In genomic region chr19:4057962-4058361, GRCm38 (mm10) we compare ENCODE assay signal across 28 mouse cellular contexts. TPM values are rescaled to one million over a fixed set of nuclear protein-coding genes. Genes with fewer than 3 reads are reported as not detected.
A peak's percentile ranks its signal among the peaks of the same experiment; 100 is the strongest.
DNase-seq lines count a peak whose midpoint lies in the region; ATAC-seq and TF ChIP-seq lines count a peak whose summit lies in the region.
"Had no signal": no experiment of that assay in that cellular context is flagged by ENCODE, and none has a peak within 500 bp of the region (broad histone marks: within the 10 kb centered on the region; RNA-seq: fewer than 3 reads in every experiment).

No protein-coding gene starts in this region.

- no peak for TF ChIP-seq CTCF in intestine, postnatal 0 days (IDR thresholded peaks at IDR 0.05; ENCODE audit: low read depth)

- no peak overlapping the region for H3K9ac ChIP-seq in intestine, postnatal 0 days (ENCODE audit: low read depth, low read length)
- no peak overlapping the region for H3K9ac ChIP-seq in intestine, embryonic 15.5 days
- 0 out of 2 replicates have a peak overlapping the region, but pooled peaks have one; percentile 1 for H3K9ac ChIP-seq in liver, embryonic 15.5 days
- H3K9ac ChIP-seq: embryonic facial prominence, embryonic 15.5 days; heart, embryonic 12.5 days; hindbrain, embryonic 13.5 days had no signal

- ATAC-seq in intestine, postnatal 0 days = no peak
- no peak for ATAC-seq in intestine, embryonic 15.5 days
- no peak for ATAC-seq in liver, embryonic 15.5 days (ENCODE audit: insufficient read depth)
- ATAC-seq in granulocyte monocyte progenitor cell, adult 5-6 weeks (replicated peaks; ENCODE audit: poor library complexity, severe bottlenecking) = no peak
- ATAC-seq: forebrain, embryonic 14.5 days; hindbrain, postnatal 0 days had no signal

- H3K4me2 ChIP-seq in intestine, postnatal 0 days (replicated peaks; ENCODE audit: low read depth) = peak overlapping the region; percentile 44; the same call in 1 of the 2 replicates
- H3K4me2 ChIP-seq in intestine, embryonic 15.5 days (replicated peaks) = no peak overlapping the region
- peak overlapping the region; percentile 75 for H3K4me2 ChIP-seq in liver, embryonic 15.5 days
- H3K4me2 ChIP-seq: embryonic facial prominence, embryonic 15.5 days; heart, embryonic 12.5 days; hindbrain, embryonic 13.5 days had no signal

- H3K27ac ChIP-seq in intestine, postnatal 0 days (ENCODE audit: low read depth, low read length) = no peak overlapping the region
- H3K27ac ChIP-seq in intestine, embryonic 15.5 days = no peak overlapping the region
- H3K27ac ChIP-seq in liver, embryonic 15.5 days (replicated peaks) = peak overlapping the region; percentile 91
- H3K27ac ChIP-seq: embryonic facial prominence, embryonic 15.5 days; forebrain, embryonic 10.5 days; heart, adult 2 months; hindbrain, embryonic 13.5 days; hindbrain, postnatal 0 days had no signal

- no peak overlapping the region for H3K4me3 ChIP-seq in intestine, postnatal 0 days (ENCODE audit: low read depth, low read length)
- H3K4me3 ChIP-seq in intestine, embryonic 15.5 days (replicated peaks) = no peak overlapping the region
- no peak overlapping the region for H3K4me3 ChIP-seq in liver, embryonic 15.5 days (replicated peaks)
- H3K4me3 ChIP-seq: embryonic facial prominence, embryonic 15.5 days; forebrain, embryonic 10.5 days; heart, adult 2 months; heart, embryonic 12.5 days; hindbrain, embryonic 13.5 days had no signal

- H3K27me3 ChIP-seq in intestine, postnatal 0 days (replicated peaks; ENCODE audit: control insufficient read depth, insufficient read depth, low read length) = no peaks in the 10 kb centered on the region
- no peaks in the 10 kb centered on the region for H3K27me3 ChIP-seq in intestine, embryonic 15.5 days (replicated peaks)
- H3K27me3 ChIP-seq in liver, embryonic 15.5 days = no peaks in the 10 kb centered on the region
- H3K27me3 ChIP-seq: CH12.LX; embryonic facial prominence, embryonic 15.5 days; heart, embryonic 12.5 days had no signal

- H3K4me1 ChIP-seq in intestine, postnatal 0 days (replicated peaks; ENCODE audit: control insufficient read depth, insufficient read depth, low read length) = peaks cover 10% of the 10 kb centered on the region; the same call in 1 of the 2 replicates
- peaks cover 10% of the 10 kb centered on the region for H3K4me1 ChIP-seq in intestine, embryonic 15.5 days (replicated peaks)
- H3K4me1 ChIP-seq in liver, embryonic 15.5 days (replicated peaks) = peaks cover 63% of the 10 kb centered on the region
- H3K4me1 ChIP-seq: hindbrain, embryonic 13.5 days had no signal

- 97% methylated on average over 7 of the region's 7 CpGs for whole genome bisulfite sequencing in intestine, postnatal 0 days
- WGBS in intestine, embryonic 15.5 days = 96% methylated on average over 7 of the region's 7 CpGs
- WGBS in liver, embryonic 15.5 days (ENCODE audit: insufficient replicate concordance) = 86% methylated on average over 7 of the region's 7 CpGs

- DNase-seq in testis, postnatal 10 days (ENCODE audit: low spot score) = peak; percentile 38
- DNase-seq in testis, postnatal 14 days (ENCODE audit: low spot score) = no peak
- no peak for DNase-seq in kidney, postnatal 4 days
- DNase-seq: adrenal gland, postnatal 25 days; cerebellum, adult 8-10 months; cerebellum, postnatal 14 days; embryo, embryonic 11 days; gastrocnemius, postnatal 36 days; heart, adult 2 months; heart, postnatal 36 days had no signal

- no peaks in the 10 kb centered on the region for H3K9me3 ChIP-seq in intestine, postnatal 0 days (ENCODE audit: control insufficient read depth)
- H3K9me3 ChIP-seq in intestine, embryonic 15.5 days = no peaks in the 10 kb centered on the region
- H3K9me3 ChIP-seq in liver, embryonic 15.5 days (replicated peaks) = no peaks in the 10 kb centered on the region
- H3K9me3 ChIP-seq: embryonic facial prominence, embryonic 15.5 days; forebrain, embryonic 10.5 days; heart, embryonic 12.5 days; hindbrain, embryonic 13.5 days had no signal

- no peaks in the 10 kb centered on the region for H3K36me3 ChIP-seq in intestine, postnatal 0 days (ENCODE audit: control insufficient read depth, insufficient read depth)
- H3K36me3 ChIP-seq in intestine, embryonic 15.5 days = no peaks in the 10 kb centered on the region
- H3K36me3 ChIP-seq in liver, embryonic 15.5 days (replicated peaks) = no peaks in the 10 kb centered on the region
- H3K36me3 ChIP-seq: embryonic facial prominence, embryonic 15.5 days; forebrain, embryonic 10.5 days; heart, embryonic 12.5 days; hindbrain, embryonic 13.5 days had no signal

RNA-seq across cellular contexts. Expression of gene Gstp3, which starts 1.4 kb away (rescaled TPM):
- 68.7 and 72.6 TPM in 2 replicates for polyA plus RNA-seq in intestine, postnatal 0 days (2015; fragmentation: Nextera tagmentation; extraction: Ambion mirVana)
- 6.9 and 9.2 TPM in 2 replicates for polyA plus RNA-seq in intestine, embryonic 15.5 days (2015; fragmentation: Nextera tagmentation; extraction: Ambion mirVana)
- 77.6 and 97.4 TPM in 2 replicates for polyA plus RNA-seq in liver, embryonic 15.5 days (2015; fragmentation: Nextera tagmentation; extraction: Ambion mirVana)
- total RNA-seq in granulocyte monocyte progenitor cell, adult 5-6 weeks (2014; fragmentation: Nextera tagmentation) = not detected in 2 replicates
- total RNA-seq in granulocyte monocyte progenitor cell, adult 5-6 weeks (2017) = 0.65 TPM in 1 of 2 replicates, not detected in the other
- total RNA-seq: gastrocnemius, adult 8-10 months; gastrocnemius, postnatal 36 days; heart, adult 2 months; heart, postnatal 36 days; hindbrain, postnatal 0 days had no signal
- polyA plus RNA-seq: embryonic facial prominence, embryonic 11.5 days; forebrain, embryonic 10.5 days; forebrain, embryonic 14.5 days; hindbrain, embryonic 13.5 days; hindbrain, postnatal 0 days had no signal

RNA-seq across cellular contexts. Expression of gene Gstp2, which starts 12.1 kb away (rescaled TPM):
- 151 and 182 TPM in 2 replicates for polyA plus RNA-seq in intestine, postnatal 0 days (2015; fragmentation: Nextera tagmentation; extraction: Ambion mirVana)
- polyA plus RNA-seq in intestine, embryonic 15.5 days (2015; fragmentation: Nextera tagmentation; extraction: Ambion mirVana) = 24.3 and 35.8 TPM in 2 replicates
- 7.7 and 8.0 TPM in 2 replicates for polyA plus RNA-seq in liver, embryonic 15.5 days (2015; fragmentation: Nextera tagmentation; extraction: Ambion mirVana)
- total RNA-seq in granulocyte monocyte progenitor cell, adult 5-6 weeks (2014; fragmentation: Nextera tagmentation) = not detected in 2 replicates
- 4.3 TPM in 1 of 2 replicates, not detected in the other for total RNA-seq in granulocyte monocyte progenitor cell, adult 5-6 weeks (2017)
- polyA plus RNA-seq: erythroblast, embryonic 14.5 days had no signal

RNA-seq across cellular contexts. Expression of gene Gstp1, which starts 20.2 kb away (rescaled TPM):
- 746 and 756 TPM in 2 replicates for polyA plus RNA-seq in intestine, postnatal 0 days (2015; fragmentation: Nextera tagmentation; extraction: Ambion mirVana)
- 973 and 1,014 TPM in 2 replicates for polyA plus RNA-seq in intestine, embryonic 15.5 days (2015; fragmentation: Nextera tagmentation; extraction: Ambion mirVana)
- 752 and 794 TPM in 2 replicates for polyA plus RNA-seq in liver, embryonic 15.5 days (2015; fragmentation: Nextera tagmentation; extraction: Ambion mirVana)
- 235 and 335 TPM in 2 replicates for total RNA-seq in granulocyte monocyte progenitor cell, adult 5-6 weeks (2014; fragmentation: Nextera tagmentation)
- 84.1 and 120 TPM in 2 replicates for total RNA-seq in granulocyte monocyte progenitor cell, adult 5-6 weeks (2017)

RNA-seq across cellular contexts. Expression of gene Cabp2, which starts 23.4 kb away (rescaled TPM):
- not detected in 2 replicates for polyA plus RNA-seq in intestine, postnatal 0 days (2015; fragmentation: Nextera tagmentation; extraction: Ambion mirVana)
- polyA plus RNA-seq in intestine, embryonic 15.5 days (2015; fragmentation: Nextera tagmentation; extraction: Ambion mirVana) = 1.7 and 2.8 TPM in 2 replicates
- 0.29 and 0.38 TPM in 2 replicates for polyA plus RNA-seq in liver, embryonic 15.5 days (2015; fragmentation: Nextera tagmentation; extraction: Ambion mirVana)
- total RNA-seq in granulocyte monocyte progenitor cell, adult 5-6 weeks (2014; fragmentation: Nextera tagmentation) = not detected in 2 replicates
- not detected in 2 replicates for total RNA-seq in granulocyte monocyte progenitor cell, adult 5-6 weeks (2017)
- total RNA-seq: adrenal gland, adult 2 months; adrenal gland, postnatal 25 days; CH12.LX; common myeloid progenitor, adult 5-6 weeks; ES-E14; gastrocnemius, adult 8-10 months; gastrocnemius, postnatal 36 days; heart, adult 2 months; heart, postnatal 36 days; hindbrain, postnatal 0 days had no signal
- polyA plus RNA-seq: adrenal gland, adult 2 months; embryonic facial prominence, embryonic 11.5 days; embryonic facial prominence, embryonic 15.5 days; erythroblast, embryonic 14.5 days; forebrain, embryonic 10.5 days; forebrain, embryonic 14.5 days; heart, adult 2 months; heart, embryonic 12.5 days; heart, embryonic 16.5 days; hindbrain, embryonic 13.5 days; hindbrain, postnatal 0 days had no signal

RNA-seq across cellular contexts. Expression of gene Cdk2ap2, which starts 39.0 kb away (rescaled TPM):
- 97.1 and 108 TPM in 2 replicates for polyA plus RNA-seq in intestine, postnatal 0 days (2015; fragmentation: Nextera tagmentation; extraction: Ambion mirVana)
- 127 and 147 TPM in 2 replicates for polyA plus RNA-seq in intestine, embryonic 15.5 days (2015; fragmentation: Nextera tagmentation; extraction: Ambion mirVana)
- polyA plus RNA-seq in liver, embryonic 15.5 days (2015; fragmentation: Nextera tagmentation; extraction: Ambion mirVana) = 115 and 127 TPM in 2 replicates
- 119 and 155 TPM in 2 replicates for total RNA-seq in granulocyte monocyte progenitor cell, adult 5-6 weeks (2014; fragmentation: Nextera tagmentation)
- 33.7 and 36.5 TPM in 2 replicates for total RNA-seq in granulocyte monocyte progenitor cell, adult 5-6 weeks (2017)
